Mouse (Mus musculus): ENCODE measurements around the gene 9630041A04Rik.

The 9630041A04Rik gene

DNA sequence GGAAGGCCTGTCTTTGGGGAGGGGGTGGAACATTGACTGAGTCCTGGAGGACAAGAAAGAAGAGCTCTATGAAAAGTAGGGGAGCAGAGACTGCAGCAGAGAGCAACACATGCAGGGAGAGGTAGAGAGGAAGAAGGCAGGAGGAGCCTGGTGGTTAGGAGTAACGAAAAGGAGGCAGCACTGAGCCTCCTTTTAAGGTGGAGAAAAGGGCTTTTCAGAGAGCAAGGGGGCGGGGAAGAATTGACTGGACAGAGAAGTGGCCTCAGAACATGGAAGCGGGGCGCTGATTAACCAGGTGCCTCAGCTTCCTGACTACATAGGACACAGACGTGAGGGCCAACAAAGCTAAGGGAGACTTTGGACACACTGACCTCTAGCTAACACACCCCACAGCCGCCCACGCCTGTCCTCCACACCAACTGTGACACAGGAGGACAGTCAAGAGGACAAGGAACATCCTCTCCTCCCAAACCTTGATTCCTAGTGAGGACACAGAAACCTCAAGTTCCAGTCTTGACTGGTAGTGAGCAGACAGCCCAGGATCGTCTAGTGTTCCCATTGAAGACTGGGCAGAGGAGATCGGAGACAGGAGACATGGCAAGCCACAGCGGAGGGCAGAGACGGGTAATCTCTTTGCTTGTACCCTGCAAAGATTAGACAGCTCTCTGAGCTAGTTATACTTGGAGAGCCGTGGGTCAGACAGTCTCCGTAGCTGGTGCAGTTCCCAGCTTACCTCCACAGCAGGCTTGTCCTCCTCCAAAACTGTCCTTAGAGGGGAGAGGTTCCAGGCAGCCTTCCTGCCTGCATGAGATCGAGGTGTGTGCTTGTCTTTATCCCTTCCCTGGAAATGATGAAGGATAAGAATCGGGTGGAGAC, at the start of gene 9630041A04Rik:
Gene 9630041A04Rik, plus strand, starts transcription at position 246 of the 876 bp plus-strand sequence.
- no peak for DNase-seq (ENCODE audit: low read depth, low spot score)

DNA sequence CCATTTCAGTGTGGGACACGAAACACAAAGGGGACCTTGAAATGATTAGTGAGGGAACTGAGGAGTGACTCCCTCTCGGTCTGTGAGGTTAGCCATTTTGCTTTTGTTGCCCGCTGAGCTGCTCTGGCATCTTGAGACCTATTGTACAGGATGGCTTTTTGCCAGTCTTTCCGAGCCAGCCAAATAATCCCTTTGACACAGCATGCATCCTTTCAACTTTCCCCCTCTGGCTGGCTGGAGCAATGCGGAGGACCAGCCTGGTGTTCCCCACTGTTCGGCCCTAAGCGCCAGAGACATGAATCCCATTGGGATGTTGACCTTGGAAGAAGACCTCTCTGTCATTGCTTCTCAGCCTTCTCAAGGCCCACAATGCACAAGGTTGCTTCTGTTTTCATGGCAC, 37.7 kb upstream of the 9630041A04Rik start:
- DNase-seq (ENCODE audit: low read depth, low spot score): no peak

DNA sequence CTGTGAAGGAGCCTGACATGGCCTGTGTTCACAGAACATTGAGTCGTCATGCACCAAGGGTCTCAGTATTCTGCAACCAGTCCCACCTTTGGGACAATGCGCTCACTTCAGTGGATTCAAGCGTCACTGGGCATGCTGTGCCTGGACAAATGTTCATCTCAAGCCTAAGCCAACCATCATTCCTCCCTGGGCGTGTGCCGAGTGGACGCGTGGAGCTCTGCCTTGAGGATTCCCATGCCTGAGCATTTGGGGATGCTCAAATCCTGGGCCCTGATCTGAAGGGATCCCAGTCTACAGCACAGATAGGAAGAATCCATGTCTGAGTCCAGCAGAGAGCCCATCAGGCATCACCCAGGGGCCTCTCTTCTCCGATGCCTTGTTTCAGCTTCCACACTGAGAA, 36.0 kb upstream of the 9630041A04Rik start:
- DNase-seq (ENCODE audit: low read depth, low spot score): no peak

DNA sequence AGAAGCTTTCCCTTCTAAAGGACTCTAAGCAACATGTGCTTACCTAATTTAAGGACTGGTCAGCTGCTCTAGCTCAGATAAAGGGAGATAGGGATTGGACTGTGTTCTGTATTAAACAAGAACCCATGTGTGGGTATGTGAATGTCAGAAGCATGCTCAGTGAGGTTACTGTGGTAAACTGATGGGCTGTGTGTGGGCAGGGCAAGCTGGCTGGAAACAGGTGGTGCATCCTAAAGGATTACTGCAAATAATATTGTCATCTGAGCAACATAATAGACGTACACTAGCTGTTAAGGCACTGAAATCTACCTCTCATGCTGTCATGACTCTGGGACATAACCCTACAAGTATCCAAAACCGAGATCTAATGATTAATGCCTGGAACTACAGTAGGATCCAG, 28.0 kb upstream of the 9630041A04Rik start:
- DNase-seq (ENCODE audit: low read depth, low spot score): no peak

DNA sequence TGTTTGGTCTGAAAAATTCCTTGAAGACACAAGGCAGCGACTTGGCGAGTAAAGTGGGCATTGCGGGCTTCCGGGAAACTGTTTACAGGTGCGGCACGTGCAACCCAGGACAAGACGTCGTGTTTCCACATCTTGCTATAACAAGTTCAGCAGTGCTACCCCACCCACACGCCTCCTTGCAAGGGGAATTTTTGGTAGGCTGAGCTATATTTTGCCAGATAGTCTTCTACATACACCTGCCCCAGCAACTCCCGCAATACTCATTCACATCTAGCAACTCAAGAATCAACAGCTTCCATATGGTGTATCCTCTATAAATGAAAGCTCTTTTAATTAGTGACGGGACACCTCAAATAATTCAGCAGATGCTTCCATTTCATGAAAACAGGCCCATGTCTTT, 20.5 kb upstream of the 9630041A04Rik start:
- DNase-seq (ENCODE audit: low read depth, low spot score): no peak

DNA sequence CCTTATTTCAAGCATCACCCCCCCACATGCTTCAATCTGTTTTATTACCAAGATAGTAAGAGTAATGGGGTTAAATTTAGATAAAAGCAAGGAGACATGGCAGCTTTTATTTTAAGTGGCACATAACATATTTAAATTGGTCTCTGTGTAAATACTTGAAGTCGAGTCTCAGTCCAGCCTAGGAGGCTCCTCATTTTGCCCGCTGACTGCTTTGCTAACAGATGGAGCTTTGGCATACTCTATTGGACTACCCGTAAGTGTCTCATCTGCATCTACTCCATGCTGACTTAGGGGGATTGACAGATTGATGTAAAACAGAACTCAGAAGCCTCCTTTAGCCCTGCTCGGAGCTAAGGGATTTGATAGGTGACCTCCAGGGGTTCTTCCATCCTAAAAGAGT, 17.7 kb upstream of the 9630041A04Rik start:
- DNase-seq (ENCODE audit: low read depth, low spot score): no peak

DNA sequence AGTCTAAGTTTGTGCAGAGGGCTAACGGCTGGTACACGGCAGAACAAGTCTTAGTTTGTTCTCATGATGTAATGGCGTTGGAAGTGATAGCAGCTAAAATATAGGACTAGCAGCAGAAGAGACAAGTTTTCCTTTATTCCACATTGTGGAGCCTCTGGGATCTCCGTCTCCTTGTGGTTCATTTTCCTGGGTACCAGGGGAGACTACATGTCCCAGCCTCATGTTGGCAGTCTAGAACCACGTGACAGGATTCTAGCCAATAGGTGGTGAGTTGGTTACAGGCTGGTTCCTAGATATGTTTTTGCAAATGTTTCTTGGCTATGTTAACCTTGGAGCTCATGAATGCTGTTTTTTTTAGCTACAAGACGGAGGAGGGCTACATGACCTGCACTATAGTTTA, 15.9 kb upstream of the 9630041A04Rik start:
- no peak for DNase-seq (ENCODE audit: low read depth, low spot score)

DNA sequence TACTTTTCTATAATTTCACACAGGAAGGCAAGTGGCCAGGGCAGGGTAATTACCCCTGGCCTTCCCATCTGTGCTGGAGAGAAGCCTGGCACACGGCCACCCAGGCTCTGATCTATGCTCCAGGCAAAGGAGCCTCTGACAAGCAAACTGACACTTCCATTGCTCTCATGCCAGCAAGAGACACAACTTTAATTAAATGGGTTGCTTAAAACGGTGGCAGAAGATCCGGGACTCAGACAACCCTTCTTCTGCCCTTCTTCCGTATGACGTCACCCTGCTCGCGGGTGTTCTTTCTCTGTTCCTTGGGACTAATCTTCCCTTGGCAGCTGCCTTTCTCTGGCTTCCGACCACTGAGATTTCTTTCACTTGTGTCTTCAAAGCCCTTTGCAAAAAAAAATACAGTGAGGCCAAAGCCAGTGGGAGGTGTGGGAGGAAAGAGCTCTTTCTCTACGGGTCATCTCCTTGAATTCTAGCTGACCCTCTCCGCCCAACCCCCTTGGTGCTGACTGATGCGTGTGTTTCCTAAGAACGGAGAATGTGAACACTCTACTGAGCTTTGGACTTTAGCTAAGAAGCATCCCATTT, 932 bp downstream of the 9630041A04Rik start:
- DNase-seq (ENCODE audit: low read depth, low spot score): no peak

DNA sequence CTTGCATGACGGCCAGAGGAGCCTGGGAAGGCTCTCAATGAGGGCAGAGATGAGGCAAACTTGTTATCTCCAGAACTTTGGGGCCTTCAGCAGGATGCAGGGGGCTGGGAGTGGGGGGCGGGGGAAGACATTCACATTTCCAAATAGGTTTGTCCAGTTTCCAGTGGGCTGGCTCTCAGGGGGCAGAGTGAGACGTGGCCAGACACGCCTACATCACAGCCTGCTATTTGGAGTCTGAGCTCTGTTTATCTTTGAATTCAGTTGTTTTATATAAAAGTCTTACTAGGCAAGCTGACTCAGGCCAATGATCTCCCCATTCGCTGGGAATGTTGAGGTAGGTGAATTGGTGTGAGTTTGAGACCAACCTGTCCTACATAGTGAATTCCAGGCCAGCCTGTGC, 1.5 kb downstream of the 9630041A04Rik start:
- DNase-seq (ENCODE audit: low read depth, low spot score): no peak

DNA sequence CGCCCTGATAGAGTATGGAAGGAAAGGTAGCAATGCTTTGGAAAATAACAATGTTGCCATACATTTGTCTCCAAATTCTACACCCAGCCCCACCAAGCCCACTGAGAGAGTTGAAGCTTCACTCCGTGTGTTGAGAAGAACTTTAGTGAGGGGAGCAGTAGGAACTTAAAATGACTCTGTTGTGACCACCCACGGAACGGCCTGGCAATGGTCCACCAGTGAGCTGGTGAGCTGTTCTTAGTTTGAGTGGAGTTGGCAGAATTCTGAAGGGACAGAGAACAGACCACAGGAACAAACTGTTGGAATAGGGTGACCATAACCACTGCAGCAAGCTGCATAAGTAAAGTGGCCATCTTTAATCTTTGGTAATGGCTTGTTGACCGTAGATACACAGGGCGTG, 7.0 kb downstream of the 9630041A04Rik start:
- no peak for DNase-seq (ENCODE audit: low read depth, low spot score)

DNA sequence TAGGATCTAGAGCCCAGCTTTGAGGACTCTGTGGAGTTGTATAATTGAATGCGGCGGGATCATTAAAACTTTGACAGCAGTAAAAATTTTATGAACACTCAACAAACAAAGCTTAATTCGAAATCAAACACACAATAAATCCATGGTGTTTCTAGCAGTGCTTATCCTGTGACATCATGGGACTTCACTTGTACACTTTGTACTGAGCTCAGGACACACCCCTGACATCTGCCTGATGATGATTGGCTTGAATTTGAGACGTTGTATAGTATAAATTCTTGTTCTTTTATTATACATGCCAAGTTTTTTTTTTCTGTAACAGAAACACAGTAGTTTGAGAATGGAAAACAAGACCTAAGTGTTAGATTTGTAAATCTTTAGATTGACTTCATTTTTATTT, 8.4 kb downstream of the 9630041A04Rik start:
- no peak for DNase-seq (ENCODE audit: low read depth, low spot score)

DNA sequence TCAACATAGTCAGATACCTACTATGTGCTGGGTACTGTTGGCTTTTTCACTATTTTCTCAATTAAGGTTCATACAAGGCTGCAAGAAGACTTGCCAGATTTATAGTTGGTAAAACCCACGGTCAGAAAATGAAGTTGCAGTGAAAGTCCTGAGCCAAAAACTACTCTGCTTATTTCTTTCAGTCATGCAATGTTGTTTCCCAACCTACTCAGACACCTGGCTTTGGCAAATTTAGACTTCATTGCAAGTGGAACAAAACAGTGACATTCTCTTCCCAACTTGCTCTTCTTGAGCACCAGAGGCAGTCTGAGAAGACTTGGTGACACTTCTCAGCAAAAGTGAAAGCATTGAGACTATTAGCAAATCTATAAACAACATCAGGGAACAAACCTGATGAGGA, 13.7 kb downstream of the 9630041A04Rik start:
- DNase-seq (ENCODE audit: low read depth, low spot score): no peak

DNA sequence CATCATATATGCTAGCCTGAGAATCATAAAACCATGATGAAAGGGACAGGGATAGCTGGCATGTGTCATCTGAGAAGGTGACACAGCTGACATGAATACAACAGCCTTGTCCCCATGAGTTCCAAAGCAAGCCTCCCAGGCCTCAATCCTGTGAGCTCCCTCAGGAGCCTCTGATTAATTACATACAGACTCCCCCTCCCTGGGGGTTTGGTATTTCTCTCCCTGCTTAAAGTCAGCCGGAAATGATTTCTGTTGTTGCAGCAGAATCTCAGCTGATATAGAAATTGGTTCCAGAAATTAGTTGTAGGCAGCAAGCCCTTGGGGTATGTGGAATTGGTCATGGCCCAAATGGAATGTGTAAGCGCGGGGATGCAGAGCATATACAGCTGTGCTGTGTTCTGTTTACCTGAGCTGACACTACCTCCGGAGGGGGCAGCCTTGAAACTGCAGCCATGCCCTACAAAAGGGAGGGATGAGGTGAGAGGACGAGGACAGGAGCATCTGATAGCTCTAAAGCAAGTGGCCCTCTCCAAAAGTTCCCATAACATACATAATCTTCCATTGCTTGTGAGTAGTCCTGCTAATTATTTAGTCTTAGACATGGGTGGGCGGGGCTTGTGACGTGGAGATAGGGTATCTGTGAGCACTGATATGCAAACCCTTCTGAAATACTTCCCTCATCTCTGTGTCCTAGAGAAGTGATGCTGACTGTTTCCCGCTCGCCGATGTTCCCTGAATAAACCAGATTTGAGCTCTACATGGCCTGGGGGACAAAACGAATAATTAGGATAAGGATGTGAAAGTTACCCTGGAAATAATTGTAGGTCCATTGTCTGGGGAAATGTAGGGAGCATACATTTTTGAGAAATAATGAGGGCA, 15.7 kb downstream of the 9630041A04Rik start:
- no peak for DNase-seq (ENCODE audit: low read depth, low spot score)

DNA sequence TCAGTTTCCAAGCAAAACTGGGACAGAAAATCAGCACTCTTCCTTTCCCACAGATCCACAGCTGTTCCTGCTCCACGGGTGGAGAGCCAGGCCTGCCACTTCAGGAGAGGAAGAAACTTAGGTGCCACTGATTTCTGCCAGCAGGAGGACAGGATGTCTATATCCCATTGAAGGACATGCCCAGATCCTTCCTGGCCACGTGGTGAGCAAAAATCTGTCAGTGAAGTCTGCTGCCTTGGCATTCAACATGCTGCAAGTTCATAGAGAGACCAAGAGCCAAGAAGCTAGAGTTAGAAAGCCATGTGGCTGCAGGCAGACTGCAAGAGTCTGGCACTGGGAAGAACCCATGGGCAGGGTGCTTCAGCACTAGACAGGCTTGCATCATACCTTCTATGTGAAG, 21.7 kb downstream of the 9630041A04Rik start:
- no peak for DNase-seq (ENCODE audit: low read depth, low spot score)

DNA sequence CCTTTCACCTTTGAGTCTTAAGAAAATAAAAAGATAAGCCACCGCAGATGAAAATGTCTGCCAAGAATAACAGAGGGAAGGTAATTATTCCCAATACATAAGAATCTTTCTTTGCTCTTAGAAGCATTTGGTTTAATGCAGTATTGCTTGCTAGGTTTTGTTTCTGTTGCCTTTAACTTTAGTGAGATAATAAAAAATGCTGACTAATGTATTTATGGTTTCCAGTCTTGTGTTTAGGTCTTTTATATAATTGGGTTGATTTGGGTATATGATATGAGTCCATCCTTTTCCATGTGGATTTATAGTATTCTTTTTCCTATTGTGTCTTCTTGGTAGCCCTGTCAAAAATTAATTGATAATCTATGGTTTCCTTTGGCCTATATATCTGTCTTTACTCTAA, 36.2 kb downstream of the 9630041A04Rik start:
- DNase-seq (ENCODE audit: low read depth, low spot score): no peak

DNA sequence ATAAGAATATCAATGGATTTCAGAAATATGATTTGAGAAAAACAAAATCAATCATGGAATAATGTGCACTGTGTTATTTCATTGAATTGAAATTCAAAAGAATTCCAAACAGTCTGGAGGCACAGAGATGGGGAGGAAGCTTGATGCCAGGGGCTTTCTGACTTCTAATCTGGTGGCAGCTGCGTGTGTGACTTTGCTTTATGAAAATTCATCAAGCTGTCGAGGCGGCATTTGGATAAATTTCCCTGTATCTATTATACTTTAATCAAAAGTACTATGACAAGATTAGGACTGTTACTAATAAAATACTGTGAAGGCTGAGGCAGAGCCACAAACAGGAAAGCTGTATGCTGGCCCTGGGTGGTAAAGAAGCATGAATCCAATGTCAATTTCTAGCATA, 41.8 kb downstream of the 9630041A04Rik start:
- DNase-seq (ENCODE audit: low read depth, low spot score): no peak

DNA sequence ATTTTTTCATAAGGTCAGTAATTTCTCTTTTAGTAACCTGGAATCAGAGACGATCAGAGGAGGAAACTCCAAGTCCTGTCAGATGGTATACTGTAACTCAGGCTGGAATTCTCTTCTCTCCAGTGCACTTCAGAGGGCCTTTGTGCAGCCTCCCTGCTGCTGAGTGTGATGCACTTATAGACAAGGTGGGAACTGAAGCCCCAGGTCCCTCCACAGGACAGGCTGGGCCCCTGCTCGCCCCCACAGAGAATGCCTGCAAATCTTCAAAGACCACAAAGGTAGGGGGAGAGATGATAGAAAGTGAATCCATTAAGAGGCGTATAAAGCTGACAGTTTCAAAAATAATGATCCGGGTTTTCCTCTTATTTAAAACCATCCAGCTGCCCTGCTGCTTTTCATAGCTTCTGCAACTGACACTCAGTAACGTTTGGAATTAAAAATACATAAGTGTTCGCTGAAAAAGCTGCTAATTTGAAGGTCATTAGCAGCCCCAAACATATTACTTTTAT, 46.2 kb downstream of the 9630041A04Rik start:
- DNase-seq (ENCODE audit: low read depth, low spot score): no peak

DNA sequence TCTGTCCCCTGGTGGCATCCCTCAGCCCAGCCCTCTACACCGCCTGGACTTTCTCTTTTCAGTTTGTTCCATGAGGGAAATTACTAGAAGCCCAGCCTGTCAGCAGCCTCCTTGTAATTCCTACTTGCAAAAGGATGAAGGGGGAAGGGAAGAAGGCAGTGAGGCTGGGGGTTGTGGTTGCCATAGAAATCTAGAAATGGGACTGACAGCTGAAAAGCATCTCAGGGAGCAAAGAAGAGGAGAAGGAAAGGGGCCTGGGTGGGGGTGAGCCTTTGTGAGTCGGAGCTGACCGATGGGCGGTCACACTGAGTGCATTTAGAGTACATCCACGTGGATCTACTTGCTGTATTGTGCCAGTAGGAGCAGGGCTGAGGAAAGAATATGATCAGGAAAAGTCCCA, 47.2 kb downstream of the 9630041A04Rik start:
- DNase-seq (ENCODE audit: low read depth, low spot score): no peak

DNA sequence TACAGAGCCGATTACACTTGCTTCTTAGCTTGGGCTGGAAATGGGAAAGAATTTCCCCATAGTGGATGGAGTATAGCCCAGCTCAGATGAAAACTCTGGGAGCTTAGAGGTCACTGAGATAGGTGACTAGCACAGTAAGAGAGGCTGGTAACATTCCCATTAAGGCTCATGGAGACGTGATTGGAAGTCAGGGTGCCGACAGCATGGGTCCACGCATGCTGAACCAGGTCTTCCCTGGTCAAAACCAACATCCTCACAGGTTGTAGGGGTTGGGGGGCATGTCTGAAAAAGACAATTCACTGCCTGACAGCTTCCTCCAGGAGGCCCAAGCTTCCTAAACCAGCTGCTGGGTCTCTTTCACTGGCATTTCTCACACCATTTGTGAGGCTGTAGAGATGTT, 47.9 kb downstream of the 9630041A04Rik start:
- no peak for DNase-seq (ENCODE audit: low read depth, low spot score)

DNA sequence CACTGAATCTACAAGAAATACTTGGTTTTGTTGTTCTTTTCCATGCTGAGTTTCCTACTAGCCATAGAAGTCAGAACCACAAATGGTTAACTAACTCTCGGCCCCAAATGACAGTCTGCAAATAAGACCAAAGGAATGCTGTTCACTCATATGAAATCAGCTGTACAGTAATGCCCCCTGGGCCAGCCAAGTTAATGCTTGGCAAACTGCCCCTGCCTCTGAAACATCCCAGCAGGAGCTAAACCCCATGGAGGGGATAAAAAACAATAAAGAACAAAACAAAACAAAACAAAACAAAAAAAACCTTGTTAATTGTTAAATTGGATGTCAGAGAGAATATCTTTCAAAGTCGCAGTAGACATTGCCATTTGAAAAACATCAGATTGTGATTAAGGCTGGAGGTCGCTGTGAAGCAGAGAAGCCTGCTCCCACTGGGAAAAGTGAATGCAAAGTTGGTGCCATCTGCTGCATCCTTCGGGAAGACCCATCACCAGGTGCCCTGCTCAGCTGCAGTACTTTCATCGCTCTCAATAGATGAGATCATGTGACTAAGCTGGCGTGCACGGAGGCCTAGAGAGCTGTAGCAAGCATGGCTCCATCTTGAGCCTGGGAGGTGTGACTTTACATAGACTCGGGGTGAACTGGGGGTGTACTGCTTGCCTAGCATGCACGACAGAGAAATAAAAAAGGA, 49.7 kb downstream of the 9630041A04Rik start:
- DNase-seq (ENCODE audit: low read depth, low spot score): no peak

DNA sequence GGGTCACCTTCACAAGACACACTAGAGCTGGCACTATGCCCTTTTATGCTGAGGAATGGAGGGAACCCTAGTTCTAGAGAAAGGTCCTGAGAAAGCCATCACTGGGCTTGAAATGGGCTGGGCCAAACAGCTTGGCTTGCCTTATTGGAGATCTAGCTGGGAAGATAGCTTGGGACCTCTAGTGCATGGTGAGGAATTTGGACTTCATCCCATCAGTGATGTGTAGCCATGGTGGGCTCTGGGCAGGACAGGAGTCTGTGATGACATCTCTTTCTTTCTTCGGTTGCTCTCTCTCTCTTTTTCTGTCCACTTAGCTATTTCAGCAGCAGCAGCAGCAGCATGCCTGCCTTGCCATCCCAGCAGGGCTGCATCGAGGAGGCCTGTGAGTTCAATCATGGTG, 53.4 kb downstream of the 9630041A04Rik start:
- DNase-seq (ENCODE audit: low read depth, low spot score): no peak

DNA sequence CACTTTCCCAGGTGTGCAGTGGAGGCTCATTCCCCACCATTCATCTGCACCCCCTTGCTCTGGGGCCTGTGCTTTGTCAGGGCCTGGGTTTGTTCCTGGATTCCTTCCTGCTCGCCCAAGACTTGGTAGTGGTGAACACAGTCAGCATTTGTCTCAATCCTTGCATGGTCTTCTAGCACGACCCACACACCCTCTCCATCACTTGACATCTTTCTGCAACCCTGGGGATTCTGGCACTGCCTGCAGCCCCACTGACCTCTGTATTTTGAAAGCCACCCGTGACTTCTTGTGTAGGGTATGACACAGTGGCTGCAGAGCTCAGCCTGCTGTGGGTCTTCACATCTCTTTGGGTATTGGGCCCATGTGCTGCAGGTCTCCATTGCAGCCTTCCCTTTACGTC, 57.1 kb downstream of the 9630041A04Rik start:
- no peak for DNase-seq (ENCODE audit: low read depth, low spot score)
